Mouse (Mus musculus): ENCODE results near the gene C8b. TPM values are rescaled to one million over a fixed set of nuclear protein-coding genes. Genes with fewer than 3 reads are reported as not detected.

The C8b gene
- polyA plus RNA-seq, 1 experiment from 2014 or later = 48.5 TPM

GRCm38 (mm10) chr4:104842204-104842603 is 76.1 kb downstream of the C8b start:
- ATAC-seq (ENCODE audit: insufficient read depth) = no peak; the same call in 1 of the 2 replicates
- Histone ChIP-seq H3K4me1 (replicated peaks) (no peaks in the 10 kb centered on the region), H3K27ac (replicated peaks) (no peak overlapping the region), H3K9me3 (replicated peaks) (no peaks in the 10 kb centered on the region), H3K36me3 (replicated peaks) (no peaks in the 10 kb centered on the region; the same call in 1 of the 2 replicates), H3K4me3 (replicated peaks) (no peak overlapping the region), H3K4me2 (no peak overlapping the region), H3K9ac (no peak overlapping the region), H3K27me3 (no peaks in the 10 kb centered on the region)
- 64% methylated on average over 5 of the region's 5 CpGs for WGBS (ENCODE audit: insufficient replicate concordance)

- no peaks in the 10 kb centered on the region for H3K4me1 ChIP-seq (replicated peaks)
- H3K27ac ChIP-seq (replicated peaks) = no peak overlapping the region
- WGBS (ENCODE audit: insufficient replicate concordance) = 61% methylated on average over 4 of the region's 4 CpGs
- H3K4me2 ChIP-seq = no peak overlapping the region
- H3K9ac ChIP-seq = no peak overlapping the region
- no peaks in the 10 kb centered on the region for H3K9me3 ChIP-seq (replicated peaks)
- ATAC-seq (ENCODE audit: insufficient read depth) = no peak
- H3K4me3 ChIP-seq (replicated peaks) = no peak overlapping the region
- no peaks in the 10 kb centered on the region for H3K27me3 ChIP-seq
- H3K36me3 ChIP-seq (replicated peaks) = no peaks in the 10 kb centered on the region; the same call in 1 of the 2 replicates
These were observed 77.4 kb downstream of the C8b start for GRCm38 (mm10) chr4:104843546-104843945.

Other genes with a start within 250 kb of the C8b start
- not detected in 2 replicates for gene Gm17662, start 91.0 kb downstream of the C8b start, polyA plus RNA-seq (2015; fragmentation: Nextera tagmentation; extraction: Ambion mirVana)
- 9.9 and 13.0 TPM in 2 replicates for gene C8a, start 110.1 kb downstream of the C8b start, polyA plus RNA-seq (2015; fragmentation: Nextera tagmentation; extraction: Ambion mirVana)
- gene Fyb2, start 147.1 kb downstream of the C8b start, polyA plus RNA-seq (2015; fragmentation: Nextera tagmentation; extraction: Ambion mirVana) = 0.09 and 0.15 TPM in 2 replicates

Measured in liver, embryonic 15.5 days (tissue).